Mouse (Mus musculus): ENCODE data around the gene Gm9857.

DNA sequence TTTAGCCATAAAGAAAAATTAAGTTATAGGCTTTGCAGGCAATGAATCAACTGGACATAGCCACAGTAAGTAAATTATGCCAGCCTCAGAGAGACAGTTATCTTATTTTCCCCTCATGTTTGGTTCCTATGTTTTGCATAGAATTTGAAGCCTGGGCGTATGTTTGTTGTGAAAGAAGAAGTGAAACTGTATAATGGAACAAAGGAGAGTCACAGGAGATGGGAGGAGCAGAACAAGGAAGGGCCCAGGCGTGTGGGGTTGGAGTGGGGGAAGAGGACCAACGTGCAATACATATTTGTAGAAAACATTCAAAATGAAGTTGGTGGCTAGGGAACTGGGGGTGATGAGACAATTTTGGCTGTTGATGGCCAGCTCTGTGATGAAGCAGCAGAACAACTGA, 40.1 kb downstream of the Gm9857 start:
- TF ChIP-seq CTCF (IDR thresholded peaks at IDR 0.05) (no peak), EP300 (IDR thresholded peaks at IDR 0.05) (no peak)

All from lung, postnatal 0 days (tissue).